Mouse (Mus musculus) MEL (cell line): ENCODE measurements around the gene Myo18a.

Experiments used
- CTCF ChIP-seq, 3 experiments: IDR thresholded peaks in 2 of 3; conservative IDR thresholded peaks in 1 of 3; 2 replicates each; pipeline ENCODE4 v1.5.1; 2011 to 2012; ENCODE audit warnings: low read length in 3 of 3, low read depth in 2 of 3, mild to moderate bottlenecking in 2 of 3, improper control_type of control experiment in 1 of 3, inconsistent platforms in 1 of 3, mixed read lengths in 1 of 3, moderate library complexity in 1 of 3; ENCODE audit not compliant: control insufficient read depth in 1 of 3, insufficient read depth in 1 of 3, poor library complexity in 1 of 3, severe bottlenecking in 1 of 3
- E2F4 ChIP-seq: IDR thresholded peaks from 2 replicates; pipeline ENCODE4 v1.6.1; 2011; ENCODE audit warnings: low read depth, low read length, improper control_type of control experiment, borderline replicate concordance
- MAFK ChIP-seq: IDR thresholded peaks from 2 replicates; pipeline ENCODE4 v1.6.1; 2011; ENCODE audit warnings: low read depth, mild to moderate bottlenecking, low read length, improper control_type of control experiment, borderline replicate concordance
- POLR2AphosphoS2 ChIP-seq: IDR thresholded peaks from 2 replicates; pipeline ENCODE4 v1.6.1; 2011; ENCODE audit warnings: low read length, improper control_type of control experiment
- TCF12 ChIP-seq: IDR thresholded peaks from 2 replicates; pipeline ENCODE4 v1.6.1; 2014; ENCODE audit warnings: low read depth, mild to moderate bottlenecking, inconsistent platforms, low read length, improper control_type of control experiment, moderate library complexity
- ZMIZ1 ChIP-seq: IDR thresholded peaks from 2 replicates; pipeline ENCODE4 v1.6.1; 2012; ENCODE audit warnings: low read depth, mild to moderate bottlenecking, inconsistent platforms, low read length, improper control_type of control experiment, moderate library complexity

DNA sequence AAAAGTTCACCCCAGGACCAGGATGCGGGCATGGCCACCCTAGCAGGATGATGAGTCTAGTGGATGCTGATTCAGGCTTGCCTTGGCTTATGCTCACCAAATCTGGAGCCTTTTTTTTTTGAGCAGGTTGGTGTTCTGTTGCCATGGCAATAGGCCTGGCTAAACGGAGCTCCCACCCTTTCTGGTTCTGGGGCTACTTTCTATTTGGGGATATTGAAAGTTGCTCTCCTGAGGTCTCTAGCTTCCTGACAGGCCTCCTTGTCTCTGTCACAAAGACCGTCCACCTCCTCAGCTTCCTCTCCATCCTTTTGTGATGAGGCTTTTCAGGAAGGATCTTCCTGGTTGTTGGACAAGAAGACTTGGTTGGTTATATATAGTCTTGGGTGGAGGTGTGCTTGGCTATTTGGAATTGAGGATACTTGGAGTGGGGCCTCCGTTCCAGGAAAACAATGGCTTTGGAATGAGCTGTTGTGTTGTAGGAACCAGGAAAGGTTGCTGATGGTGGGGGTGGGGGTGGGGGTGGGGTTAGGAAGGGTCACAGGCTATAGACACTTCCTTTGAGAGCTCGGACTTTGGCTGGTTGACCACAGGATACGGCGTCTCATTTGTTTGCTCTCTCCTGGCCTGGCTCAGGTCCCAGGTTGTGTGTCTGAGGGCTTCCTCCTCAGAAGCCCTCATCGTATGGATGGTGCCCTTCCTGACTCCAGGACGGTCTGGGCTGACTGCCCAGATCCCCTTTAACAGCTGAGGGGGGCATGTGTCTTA lies 1.8 kb downstream of the Myo18a start:
- TF ChIP-seq E2F4 (no peak), POLR2AphosphoS2 (no peak), MAFK (no peak), ZMIZ1 (no peak), CTCF (IDR thresholded peaks at IDR 0.05 in 2 of 3, conservative IDR thresholded peaks at IDR 0.05 in 1 of 3; ENCODE audit: control insufficient read depth in 1 of 3, insufficient read depth in 1 of 3, low read depth in 2 of 3, low read length in 3 of 3, poor library complexity in 1 of 3, severe bottlenecking in 1 of 3) (no peak), TCF12 (no peak)
